Mouse (Mus musculus) G1E (cell line): ENCODE data around the gene P3h2.

Source experiments
- CTCF ChIP-seq: IDR thresholded peaks from 2 replicates; pipeline ENCODE4 v1.5.1; 2012; ENCODE audit warnings: low read depth, low read length, inconsistent platforms, mixed read lengths
- POLR2AphosphoS5 ChIP-seq: IDR thresholded peaks from 2 replicates; pipeline ENCODE4 v1.6.1; 2012; ENCODE audit warnings: low read depth, low read length, inconsistent platforms; ENCODE audit not compliant: insufficient replicate concordance

GRCm38 (mm10) chr16:26105115-26105974 lies at the start of gene P3h2:
- TF ChIP-seq CTCF (no peak), POLR2AphosphoS5 (no peak)
